Mouse (Mus musculus): ENCODE data around the gene Saa3.

DNA sequence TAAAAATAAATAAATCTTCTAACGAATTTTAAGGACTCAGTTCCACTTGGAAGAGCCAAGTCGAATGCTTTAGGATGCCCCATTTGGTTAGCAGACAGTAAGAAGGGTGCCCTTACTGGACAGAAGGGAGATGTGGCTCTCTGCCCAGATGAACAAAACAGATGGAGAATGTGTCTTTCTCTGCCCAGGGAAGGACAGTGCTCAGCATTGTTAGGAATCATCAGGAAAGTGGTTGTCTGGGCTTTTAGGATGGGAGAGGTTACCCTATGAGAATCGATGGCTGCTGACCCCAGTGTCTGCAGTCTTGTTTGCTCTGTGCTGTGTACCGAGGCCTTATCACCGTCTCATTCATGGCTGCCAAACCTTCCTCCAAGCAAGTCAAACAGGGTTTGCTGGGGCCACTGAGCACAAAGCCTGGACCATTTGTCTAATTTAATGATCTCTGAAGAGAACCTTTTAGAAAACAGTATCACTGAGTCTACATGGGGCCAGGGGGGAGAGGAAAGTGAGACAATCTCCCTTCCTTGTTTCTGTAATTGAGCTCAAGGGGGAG lies 38.6 kb downstream of the Saa3 start:
- TF ChIP-seq CTCF (conservative IDR thresholded peaks at IDR 0.05; ENCODE audit: low read length) (no peak), POU5F1 (IDR thresholded peaks at IDR 0.05; ENCODE audit: borderline replicate concordance, low read length) (no peak), NANOG (IDR thresholded peaks at IDR 0.05; ENCODE audit: borderline replicate concordance, low read length) (no peak)
